Mouse (Mus musculus) megakaryocyte, embryonic 14.5 days (primary cell): ENCODE results near the gene Actr6. TPM values are rescaled to one million over a fixed set of nuclear protein-coding genes. Genes with fewer than 3 reads are reported as not detected.
A peak's percentile ranks its signal among the peaks of the same experiment; 100 is the strongest.

Experiments
- H3K27me3 ChIP-seq: replicated peaks from 2 replicates; pipeline ENCODE3; 2012; ENCODE audit warnings: inconsistent platforms
- H3K36me3 ChIP-seq: replicated peaks from 2 replicates; pipeline ENCODE3; 2012; ENCODE audit warnings: low read length, inconsistent platforms, mixed read lengths
- H3K4me1 ChIP-seq: 2 replicates; pipeline ENCODE4 v1.6.1; 2012; ENCODE audit warnings: inconsistent platforms
- H3K4me3 ChIP-seq: replicated peaks from 2 replicates; pipeline ENCODE3; 2012; ENCODE audit warnings: moderate library complexity, mild to moderate bottlenecking, inconsistent platforms
- H3K9me3 ChIP-seq: 2 replicates; pipeline ENCODE4 v1.6.1; 2012; ENCODE audit warnings: inconsistent platforms
- FLI1 ChIP-seq: IDR thresholded peaks from 2 replicates; pipeline ENCODE4 v1.6.1; 2012; ENCODE audit warnings: low read length, inconsistent platforms, mixed read lengths
- GATA1 ChIP-seq: IDR thresholded peaks from 3 replicates; pipeline ENCODE4 v1.6.1; 2012; ENCODE audit warnings: mixed read lengths, low read length, inconsistent platforms, borderline replicate concordance
- polyA plus RNA-seq: library from polyadenylated mRNA; stranded (reverse); fragments of >175 nt; gene quantifications from 2 replicates; pipeline ENCODE4 v1.2.3, GENCODE M21; 2012; ENCODE audit warnings: low replicate concordance; ENCODE audit not compliant: insufficient read depth

The Actr6 gene
- polyA plus RNA-seq = 1.5 TPM in 1 of 2 replicates, not detected in the other

- peaks cover 24% of the 10 kb centered on the region for H3K36me3 ChIP-seq
- no peaks in the 10 kb centered on the region for H3K27me3 ChIP-seq
- TF ChIP-seq FLI1 (peak; percentile 87), GATA1 (no peak)
- peaks cover 38% of the 10 kb centered on the region for H3K4me1 ChIP-seq
- no peaks in the 10 kb centered on the region for H3K9me3 ChIP-seq
- H3K4me3 ChIP-seq = peak within 1 kb of the TSS; percentile 93
Observed at GRCm38 (mm10) chr10:89732001-89732794, at the start of gene Actr6. Gene Actr6, minus strand, starts transcription at chr10:89732295.

- Histone ChIP-seq H3K4me3 (no peak overlapping the region), H3K4me1 (peaks cover 60% of the 10 kb centered on the region), H3K36me3 (peaks cover 75% of the 10 kb centered on the region), H3K9me3 (no peaks in the 10 kb centered on the region), H3K27me3 (no peaks in the 10 kb centered on the region)
- TF ChIP-seq GATA1 = no peak
- TF ChIP-seq FLI1 = no peak
Observed at GRCm38 (mm10) chr10:89776029-89776428, 43.9 kb upstream of the Actr6 start.

GRCm38 (mm10) chr10:89771894-89772293 is 39.8 kb upstream of the Actr6 start:
- H3K36me3 ChIP-seq = peaks cover 59% of the 10 kb centered on the region
- H3K4me1 ChIP-seq = peaks cover 68% of the 10 kb centered on the region
- H3K27me3 ChIP-seq = no peaks in the 10 kb centered on the region
- H3K4me3 ChIP-seq = peak overlapping the region; percentile 38
- H3K9me3 ChIP-seq = no peaks in the 10 kb centered on the region
- TF ChIP-seq GATA1 (no peak), FLI1 (no peak)

- H3K36me3 ChIP-seq = peaks cover 48% of the 10 kb centered on the region
- H3K4me1 ChIP-seq = peaks cover 84% of the 10 kb centered on the region
- no peak for TF ChIP-seq GATA1
- no peak for TF ChIP-seq FLI1
Observed at GRCm38 (mm10) chr10:89769096-89769495, 37.0 kb upstream of the Actr6 start.

GRCm38 (mm10) chr10:89768352-89769020 is 36.4 kb upstream of the Actr6 start:
- H3K4me1 ChIP-seq = peaks cover 90% of the 10 kb centered on the region

More at GRCm38 (mm10) chr10:89769096-89769495, 37.0 kb upstream of the Actr6 start:
- no peaks in the 10 kb centered on the region for H3K9me3 ChIP-seq
- H3K27me3 ChIP-seq = no peaks in the 10 kb centered on the region
- H3K4me3 ChIP-seq = no peak overlapping the region

GRCm38 (mm10) chr10:89765790-89766714 is 34.0 kb upstream of the Actr6 start:
- Histone ChIP-seq H3K4me1 (peaks cover 94% of the 10 kb centered on the region), H3K4me3 (peak overlapping the region; percentile 70)

More at GRCm38 (mm10) chr10:89768352-89769020, 36.4 kb upstream of the Actr6 start:
- Histone ChIP-seq H3K36me3 (peaks cover 48% of the 10 kb centered on the region), H3K9me3 (no peaks in the 10 kb centered on the region), H3K4me3 (no peak overlapping the region), H3K27me3 (no peaks in the 10 kb centered on the region)
- TF ChIP-seq GATA1 (no peak), FLI1 (no peak)

GRCm38 (mm10) chr10:89764457-89765121 is 32.5 kb upstream of the Actr6 start:
- Histone ChIP-seq H3K4me1 (peaks cover 93% of the 10 kb centered on the region), H3K9me3 (no peaks in the 10 kb centered on the region), H3K27me3 (no peaks in the 10 kb centered on the region), H3K4me3 (peak overlapping the region; percentile 80), H3K36me3 (peaks cover 40% of the 10 kb centered on the region)
- TF ChIP-seq GATA1 = no peak

More at GRCm38 (mm10) chr10:89765790-89766714, 34.0 kb upstream of the Actr6 start:
- Histone ChIP-seq H3K27me3 (no peaks in the 10 kb centered on the region), H3K9me3 (no peaks in the 10 kb centered on the region), H3K36me3 (peaks cover 39% of the 10 kb centered on the region)
- no peak for TF ChIP-seq GATA1
- TF ChIP-seq FLI1 = no peak

- no peak overlapping the region for H3K4me3 ChIP-seq
- peaks cover 92% of the 10 kb centered on the region for H3K4me1 ChIP-seq
- no peaks in the 10 kb centered on the region for H3K27me3 ChIP-seq
- peaks cover 52% of the 10 kb centered on the region for H3K36me3 ChIP-seq
- H3K9me3 ChIP-seq = no peaks in the 10 kb centered on the region
- TF ChIP-seq FLI1 = no peak
- no peak for TF ChIP-seq GATA1
Observed at GRCm38 (mm10) chr10:89760772-89761171, 28.7 kb upstream of the Actr6 start.

GRCm38 (mm10) chr10:89755231-89755630 is 23.1 kb upstream of the Actr6 start:
- no peak for TF ChIP-seq FLI1
- TF ChIP-seq GATA1 = no peak
- Histone ChIP-seq H3K4me3 (peak overlapping the region; percentile 38), H3K36me3 (peaks cover 65% of the 10 kb centered on the region), H3K27me3 (no peaks in the 10 kb centered on the region), H3K4me1 (peaks cover 88% of the 10 kb centered on the region), H3K9me3 (no peaks in the 10 kb centered on the region)
